Mouse (Mus musculus) adrenal gland, adult (tissue): Measurements from ENCODE around the gene Prlh.

Experiments
- DNase-seq, 2 experiments: peaks; one replicate each; pipeline ENCODE4 v3.0.0; 2022 to 2023; ENCODE audit warnings: low spot score in 1 of 2; ENCODE audit not compliant: inconsistent age in 2 of 2

Prlh gene

GRCm38 (mm10) chr1:90951670-90952069 is 1.2 kb upstream of the Prlh start:
- DNase-seq: no peak

- DNase-seq: no peak
Measured at GRCm38 (mm10) chr1:90953688-90954087, 780 bp downstream of the Prlh start.

- DNase-seq: peak; percentile 40 to 86
Measured at GRCm38 (mm10) chr1:90956245-90957096, 3.6 kb downstream of the Prlh start.

GRCm38 (mm10) chr1:90962526-90962925 is 9.6 kb downstream of the Prlh start:
- DNase-seq: no peak

GRCm38 (mm10) chr1:90962994-90963393 is 10.1 kb downstream of the Prlh start:
- no peak for DNase-seq

- DNase-seq: peak; percentile 78 to 88
Measured at GRCm38 (mm10) chr1:90967583-90967982, 14.7 kb downstream of the Prlh start.

- no peak for DNase-seq
Measured at GRCm38 (mm10) chr1:90968649-90969048, 15.7 kb downstream of the Prlh start.

- no peak for DNase-seq
Measured at GRCm38 (mm10) chr1:90969347-90969784, 16.5 kb downstream of the Prlh start, which contains the start of gene Rab17. Rab17 (minus strand) TSS chr1:90969661.

- DNase-seq: no peak
Measured at GRCm38 (mm10) chr1:90969881-90970390, 17.0 kb downstream of the Prlh start.

GRCm38 (mm10) chr1:90972911-90973573 is 20.1 kb downstream of the Prlh start:
- DNase-seq: peak; percentile 93 to 98

- no peak for DNase-seq
Measured at GRCm38 (mm10) chr1:90973574-90973911, 20.6 kb downstream of the Prlh start.

GRCm38 (mm10) chr1:90974906-90975649 is 22.2 kb downstream of the Prlh start:
- peak; percentile 90 to 93 for DNase-seq

- no peak for DNase-seq
Measured at GRCm38 (mm10) chr1:90975960-90976359, 23.1 kb downstream of the Prlh start.

GRCm38 (mm10) chr1:90980638-90981330 is 27.9 kb downstream of the Prlh start:
- DNase-seq: peak; percentile 14 to 61

- DNase-seq: peak in 1 of 2 experiments; percentile 3
Measured at GRCm38 (mm10) chr1:90981346-90981745, 28.4 kb downstream of the Prlh start.

- no peak for DNase-seq
Measured at GRCm38 (mm10) chr1:90995916-90996315, 43.0 kb downstream of the Prlh start.

GRCm38 (mm10) chr1:90997136-90997535 is 44.2 kb downstream of the Prlh start:
- DNase-seq: no peak

- DNase-seq: no peak
Measured at GRCm38 (mm10) chr1:90997641-90998040, 44.7 kb downstream of the Prlh start.

- peak; percentile 83 to 94 for DNase-seq
Measured at GRCm38 (mm10) chr1:90998268-90998890, 45.5 kb downstream of the Prlh start, which contains the start of gene Lrrfip1. Lrrfip1 (plus strand) TSS chr1:90998737.
